Mouse (Mus musculus) heart, postnatal 10 days (tissue): ENCODE data around the gene Mdga2. TPM values are rescaled to one million over a fixed set of nuclear protein-coding genes. Genes with fewer than 3 reads are reported as not detected.
A peak's percentile ranks its signal among the peaks of the same experiment; 100 is the strongest.

Source experiments
- DNase-seq, 2 experiments: peaks; one replicate each; pipeline ENCODE4 v3.0.0; 2021
- intact Hi-C: fragments of 180-260 bp; cut with DNase I; formaldehyde crosslinking; loops from one replicate; pipeline ENCODE4 v1.15.1; 2025
- total RNA-seq, 2 experiments: library from RNA; stranded (reverse); gene quantifications; 2 replicates each; pipeline ENCODE4 v1.2.3; 2021

The Mdga2 gene
- total RNA-seq: 1 to 10 TPM; 1.3 to 1.4 TPM

DNA sequence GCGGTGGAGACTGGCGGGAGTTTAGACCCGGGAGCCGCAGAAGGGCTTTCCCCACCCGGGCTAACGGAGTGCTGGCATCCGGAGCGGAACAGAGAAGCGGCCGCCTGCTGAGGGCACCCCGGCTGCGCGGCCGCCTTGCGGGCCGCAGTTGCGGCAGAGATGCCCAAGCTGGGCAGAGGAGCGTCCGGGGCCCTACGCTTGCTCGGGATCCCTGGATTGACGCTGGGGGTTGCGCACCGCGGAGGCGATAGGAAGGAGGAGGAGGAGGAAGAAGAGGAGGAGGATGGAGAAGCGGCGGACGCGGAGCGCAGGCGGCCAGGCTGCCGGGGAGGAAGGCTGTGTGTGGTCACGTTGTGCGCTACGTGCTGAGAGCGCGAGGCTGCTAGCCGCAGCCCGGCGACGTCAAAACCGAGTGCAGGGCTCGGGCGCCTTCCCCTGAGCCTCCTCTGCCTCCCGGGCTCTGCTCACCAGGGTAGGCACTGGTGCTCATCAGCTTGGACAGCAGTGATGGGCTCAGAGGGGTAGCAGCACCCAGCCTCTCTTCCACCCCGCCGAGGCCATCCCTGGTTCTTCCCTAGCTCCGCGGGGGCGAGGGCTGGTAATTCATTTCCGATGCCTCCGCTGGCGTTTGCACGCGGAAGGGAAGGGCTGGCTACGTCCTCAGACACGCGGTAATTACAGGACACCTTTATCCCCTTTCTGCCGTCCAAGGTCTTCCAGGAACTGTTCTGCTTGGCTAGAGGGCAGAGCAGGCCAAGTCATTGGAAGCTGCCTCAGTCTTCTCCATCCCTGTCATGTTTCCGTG, at the start of gene Mdga2:
TSS of gene Mdga2 (minus strand) at position 329 of the 805 bp plus-strand sequence.
- intact Hi-C loops: no loop called here
- peak; percentile 4 to 9 for DNase-seq

DNA sequence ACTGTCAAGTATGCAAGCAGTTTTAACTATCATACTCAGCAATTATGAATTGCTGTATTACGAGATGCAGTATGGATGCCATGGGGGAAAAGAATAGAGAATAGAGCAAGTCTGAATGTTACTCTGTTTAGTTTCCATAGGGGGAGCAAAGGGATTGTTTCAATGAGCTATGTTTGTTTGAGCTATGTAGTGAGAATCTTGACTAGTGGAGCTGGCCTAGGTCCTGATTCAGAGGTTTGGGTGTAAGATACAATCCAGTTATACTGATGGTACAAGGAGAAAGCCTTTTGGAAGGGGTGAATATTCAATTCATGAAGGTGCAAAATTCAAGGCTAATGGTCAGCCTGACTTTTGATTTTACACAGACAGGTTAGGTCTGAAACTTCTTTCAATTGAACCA, 45.1 kb upstream of the Mdga2 start:
- intact Hi-C loops: no loop called here
- no peak for DNase-seq

- DNase-seq: no peak
- intact Hi-C loops: no loop called here
These were observed 1.2 kb upstream of the Mdga2 start for GRCm38 (mm10) chr12:67223530-67223929.

DNA sequence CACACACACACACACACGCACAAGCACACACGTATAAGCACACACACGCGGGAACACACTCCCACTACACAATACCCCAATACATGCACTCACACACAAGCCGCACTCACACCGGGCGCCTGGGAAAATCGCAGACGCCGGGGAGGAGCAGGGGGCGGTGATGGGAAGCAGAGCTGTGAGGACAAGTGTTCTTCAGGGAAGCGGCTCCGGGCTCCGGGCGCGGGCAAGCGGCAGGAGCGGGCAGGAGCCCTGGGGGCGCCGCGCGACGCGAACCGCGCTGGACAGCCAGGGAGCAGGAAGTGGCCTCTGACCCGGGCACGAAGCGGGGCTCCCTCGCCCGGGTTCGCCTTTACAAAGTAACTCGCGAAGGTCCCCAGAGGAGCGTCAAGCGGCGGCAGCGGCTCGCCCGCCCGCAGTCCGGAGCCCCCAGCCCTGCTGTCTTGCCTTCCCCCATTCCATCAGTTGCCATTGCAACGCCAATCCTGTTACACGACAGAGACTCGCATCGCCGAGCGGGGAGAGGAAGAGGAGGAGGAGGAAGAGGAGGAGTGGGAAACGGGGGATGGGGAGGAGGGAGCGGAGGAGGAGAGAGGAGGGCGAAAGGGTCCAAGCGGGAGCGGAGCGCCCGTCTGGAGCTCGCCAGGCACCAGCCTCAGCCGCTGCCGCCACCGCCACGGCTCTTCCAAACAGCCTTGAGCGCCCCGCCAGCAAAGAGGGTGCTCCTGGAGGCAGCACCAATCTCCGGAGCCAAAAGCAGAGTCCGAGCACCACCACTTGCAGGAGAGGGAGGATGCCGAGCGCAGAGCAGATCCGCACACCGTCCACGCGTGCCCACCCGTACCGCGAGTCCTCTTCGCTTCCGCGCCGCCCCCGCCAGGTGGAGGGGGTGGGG, 774 bp downstream of the Mdga2 start:
- DNase-seq: peak; percentile 8 to 12
- intact Hi-C loops: no loop called here

DNA sequence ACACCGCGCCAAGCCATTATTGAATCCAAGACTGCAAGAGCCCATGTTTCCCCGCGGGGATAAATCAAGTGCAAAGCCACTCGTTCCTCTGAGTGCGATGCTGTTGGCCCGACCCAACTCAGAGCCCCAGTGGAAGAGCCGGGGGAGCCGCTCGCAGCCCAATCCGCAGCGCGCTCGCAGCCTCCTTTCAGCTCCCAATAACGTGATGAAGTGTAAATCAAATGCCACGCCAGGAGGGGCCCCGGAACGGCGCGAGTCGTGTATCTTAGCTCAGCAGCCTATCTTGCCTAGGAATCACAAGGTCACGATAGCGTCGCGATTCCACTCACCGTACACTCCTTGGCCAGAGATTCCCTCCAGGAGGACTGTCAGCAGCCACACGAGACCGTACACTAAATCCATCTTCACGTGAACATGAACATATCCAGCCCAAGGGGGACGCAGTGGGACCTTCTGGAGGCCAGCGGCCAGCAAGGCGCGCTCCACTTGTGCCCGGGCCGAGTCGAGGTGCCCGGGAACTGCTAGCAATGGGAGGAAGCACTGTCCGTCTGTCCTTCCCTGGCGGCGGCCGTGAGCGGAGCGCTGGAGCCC, 1.6 kb downstream of the Mdga2 start:
- peak; percentile 5 to 6 for DNase-seq
- intact Hi-C loops: no loop called here

DNA sequence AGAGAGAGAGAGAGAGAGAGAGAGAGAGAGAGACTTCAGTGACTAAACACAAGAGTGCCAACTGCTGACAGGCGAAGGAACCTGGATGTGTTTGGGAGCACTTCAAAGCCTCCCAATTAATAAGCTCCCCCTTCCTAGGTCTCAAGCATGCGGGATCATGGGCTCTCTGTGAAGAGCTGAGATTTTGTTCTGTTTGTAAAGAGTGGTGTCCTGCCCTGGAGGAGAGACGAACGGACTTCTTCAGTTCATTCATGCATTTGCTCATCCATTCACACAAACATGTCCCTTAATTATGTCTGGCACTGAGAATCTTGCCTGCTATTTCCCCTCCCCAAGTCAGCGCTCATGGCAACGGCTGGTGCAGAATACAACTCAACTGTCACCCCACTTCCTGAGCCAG, 2.3 kb downstream of the Mdga2 start:
- intact Hi-C loops: no loop called here
- no peak for DNase-seq

GRCm38 (mm10) chr12:67219564-67219963, 2.8 kb downstream of the Mdga2 start:
- intact Hi-C loops: no loop called here
- no peak for DNase-seq

DNA sequence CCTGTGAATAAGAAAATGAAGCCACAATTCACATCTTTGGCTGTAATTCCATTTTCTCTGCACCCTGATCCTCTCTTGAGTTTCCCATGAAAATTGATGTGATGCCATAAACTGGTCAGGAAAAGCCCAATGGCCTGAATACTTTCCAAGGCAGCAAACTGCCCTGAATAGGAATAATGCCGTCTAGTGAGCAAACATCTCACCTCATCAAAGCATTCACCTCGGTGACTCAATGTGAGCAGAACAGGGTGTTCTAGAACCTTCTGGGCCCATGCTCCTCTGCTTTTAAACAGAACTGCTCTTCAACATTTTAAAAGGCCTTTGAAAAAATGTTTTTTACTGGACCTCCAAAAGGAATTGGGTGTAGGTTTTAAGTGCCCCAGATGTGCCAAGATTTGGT, 9.5 kb downstream of the Mdga2 start:
- no peak for DNase-seq
- intact Hi-C loops: no loop called here

GRCm38 (mm10) chr12:67178155-67178554, 44.2 kb downstream of the Mdga2 start:
- intact Hi-C loops: no loop called here
- DNase-seq: no peak

GRCm38 (mm10) chr12:67156569-67157237, 65.6 kb downstream of the Mdga2 start:
- intact Hi-C loops: no loop called here
- DNase-seq: no peak

- no peak for DNase-seq
These were observed 69.3 kb downstream of the Mdga2 start for GRCm38 (mm10) chr12:67153077-67153476.

GRCm38 (mm10) chr12:67141605-67142004, 80.7 kb downstream of the Mdga2 start:
- intact Hi-C loops: no loop called here
- no peak for DNase-seq

More at GRCm38 (mm10) chr12:67153077-67153476, 69.3 kb downstream of the Mdga2 start:
- intact Hi-C loops: no loop called here

- intact Hi-C loops: no loop called here
These were observed 82.2 kb downstream of the Mdga2 start for GRCm38 (mm10) chr12:67140131-67140530.

DNA sequence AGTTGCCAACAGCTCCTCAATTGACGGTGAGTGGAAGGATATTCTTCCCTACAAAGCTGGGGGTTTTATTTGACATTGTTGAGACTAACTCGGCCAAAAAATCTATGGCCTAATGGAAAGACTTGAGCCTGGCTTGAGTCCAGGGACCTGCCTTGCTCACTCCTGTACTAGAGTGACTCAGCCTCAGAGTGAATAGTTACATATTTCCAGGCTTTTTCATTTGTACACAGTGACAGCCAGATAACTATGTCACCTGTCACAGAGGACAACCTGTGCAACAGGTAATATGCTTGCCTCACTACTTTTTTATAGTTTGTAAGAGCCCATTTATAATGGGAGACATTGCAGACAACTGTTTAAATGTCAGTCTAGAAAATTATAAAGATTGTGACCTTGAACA, 94.9 kb downstream of the Mdga2 start:
- DNase-seq: no peak
- intact Hi-C loops: no loop called here

More at GRCm38 (mm10) chr12:67140131-67140530, 82.2 kb downstream of the Mdga2 start:
- no peak for DNase-seq

GRCm38 (mm10) chr12:67123874-67124273, 98.5 kb downstream of the Mdga2 start:
- no peak for DNase-seq
- intact Hi-C loops: no loop called here

GRCm38 (mm10) chr12:67118652-67119515, 103.5 kb downstream of the Mdga2 start:
- no peak for DNase-seq
- intact Hi-C loops: no loop called here

- intact Hi-C loops: no loop called here
- no peak for DNase-seq
These were observed 118.2 kb downstream of the Mdga2 start for GRCm38 (mm10) chr12:67104171-67104570.

- no peak for DNase-seq
- intact Hi-C loops: no loop called here
These were observed 127.9 kb downstream of the Mdga2 start for GRCm38 (mm10) chr12:67094414-67094813.

- DNase-seq: no peak
- intact Hi-C loops: no loop called here
These were observed 131.9 kb downstream of the Mdga2 start for GRCm38 (mm10) chr12:67090420-67090965.
